Mouse (Mus musculus): Measurements from ENCODE around the gene Irs1. TPM values are rescaled to one million over a fixed set of nuclear protein-coding genes. Genes with fewer than 3 reads are reported as not detected.

Gene Irs1
- total and polyA plus RNA-seq, 2 experiments: 7.6 to 8.2 TPM

DNA sequence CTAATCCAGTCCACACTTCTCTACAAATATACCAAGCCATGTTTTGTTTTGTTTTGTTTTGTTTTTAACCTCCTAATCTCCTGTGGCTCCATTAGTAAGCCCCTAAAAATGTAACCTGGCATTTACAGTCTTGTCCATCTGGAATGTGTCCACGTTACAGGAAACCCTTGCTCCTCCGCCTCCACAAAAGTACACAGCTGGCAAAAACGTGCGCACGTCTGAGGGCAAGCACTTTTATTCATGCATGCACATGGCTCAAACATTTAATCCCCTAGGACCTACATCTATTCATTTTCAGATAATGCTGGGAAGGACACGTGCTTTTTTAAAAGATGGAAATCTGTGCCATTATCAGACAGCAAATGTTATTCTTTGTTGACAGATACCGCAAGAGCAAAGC is 32.9 kb downstream of the Irs1 start:
- 18% methylated on average over 7 of the region's 7 CpGs for WGBS

DNA sequence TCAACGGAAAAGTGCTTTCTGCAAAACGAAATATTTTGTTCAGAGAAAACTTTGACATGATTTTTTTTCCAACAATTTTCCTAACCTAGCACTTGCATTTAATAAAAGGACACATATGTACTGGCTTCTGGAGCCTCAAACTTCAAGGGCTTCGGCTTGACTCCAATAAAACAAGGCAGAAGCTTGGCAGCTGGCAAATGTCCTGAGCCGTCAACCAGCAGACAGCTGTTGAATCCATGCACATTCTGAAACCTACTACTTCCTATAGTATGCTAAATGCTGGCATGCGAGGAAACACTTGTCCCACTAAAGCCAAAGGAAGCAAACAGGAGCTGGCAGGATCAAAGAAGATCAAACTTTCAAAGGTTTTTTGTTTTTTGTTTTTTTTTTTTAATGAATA is 33.8 kb downstream of the Irs1 start:
- DNase-seq (ENCODE audit: extremely low read depth, low read depth, low spot score): no peak
- H3K79me2 ChIP-seq (ENCODE audit: control insufficient read depth, insufficient read depth, low read length): peaks cover 16% of the 10 kb centered on the region; the same call in 1 of the 2 replicates
- H3K4me1 ChIP-seq (ENCODE audit: control insufficient read depth, insufficient read depth, low read length): peaks cover 3% of the 10 kb centered on the region; the same call in 1 of the 2 replicates
- H3K4me3 ChIP-seq (ENCODE audit: insufficient read depth, low read depth, low read length): no peak overlapping the region
- 63% methylated on average over 5 of the region's 5 CpGs for WGBS
- no peaks in the 10 kb centered on the region for H3K27me3 ChIP-seq (ENCODE audit: control insufficient read depth, insufficient read depth, low read length)
- H3K36me3 ChIP-seq (ENCODE audit: control insufficient read depth, insufficient read depth, low read length): 0 out of 2 replicates have a peak, but pooled peaks cover 3% of the 10 kb centered on the region
- TF ChIP-seq POLR2A (IDR thresholded peaks at IDR 0.05; ENCODE audit: extremely low read depth, insufficient read depth, low read length): no peak
- TF ChIP-seq CTCF (IDR thresholded peaks at IDR 0.05; ENCODE audit: low read depth, low read length): no peak
- no peak overlapping the region for H3K27ac ChIP-seq (replicated peaks; ENCODE audit: insufficient read depth, low read depth, low read length)
- H3K9ac ChIP-seq (ENCODE audit: low read depth, low read length): no peak overlapping the region

More for the DNA sequence above, 32.9 kb downstream of the Irs1 start:
- H3K9ac ChIP-seq (ENCODE audit: low read depth, low read length): no peak overlapping the region
- H3K4me1 ChIP-seq (ENCODE audit: control insufficient read depth, insufficient read depth, low read length): peaks cover 3% of the 10 kb centered on the region; the same call in 1 of the 2 replicates
- H3K27ac ChIP-seq (replicated peaks; ENCODE audit: insufficient read depth, low read depth, low read length): no peak overlapping the region
- peak; percentile 62 for DNase-seq (ENCODE audit: extremely low read depth, low read depth, low spot score)
- H3K36me3 ChIP-seq (ENCODE audit: control insufficient read depth, insufficient read depth, low read length): 0 out of 2 replicates have a peak, but pooled peaks cover 3% of the 10 kb centered on the region
- H3K4me3 ChIP-seq (ENCODE audit: insufficient read depth, low read depth, low read length): no peak overlapping the region
- TF ChIP-seq POLR2A (IDR thresholded peaks at IDR 0.05; ENCODE audit: extremely low read depth, insufficient read depth, low read length): no peak
- TF ChIP-seq CTCF (IDR thresholded peaks at IDR 0.05; ENCODE audit: low read depth, low read length): no peak
- H3K27me3 ChIP-seq (ENCODE audit: control insufficient read depth, insufficient read depth, low read length): no peaks in the 10 kb centered on the region
- peaks cover 17% of the 10 kb centered on the region; the same call in 1 of the 2 replicates for H3K79me2 ChIP-seq (ENCODE audit: control insufficient read depth, insufficient read depth, low read length)

DNA sequence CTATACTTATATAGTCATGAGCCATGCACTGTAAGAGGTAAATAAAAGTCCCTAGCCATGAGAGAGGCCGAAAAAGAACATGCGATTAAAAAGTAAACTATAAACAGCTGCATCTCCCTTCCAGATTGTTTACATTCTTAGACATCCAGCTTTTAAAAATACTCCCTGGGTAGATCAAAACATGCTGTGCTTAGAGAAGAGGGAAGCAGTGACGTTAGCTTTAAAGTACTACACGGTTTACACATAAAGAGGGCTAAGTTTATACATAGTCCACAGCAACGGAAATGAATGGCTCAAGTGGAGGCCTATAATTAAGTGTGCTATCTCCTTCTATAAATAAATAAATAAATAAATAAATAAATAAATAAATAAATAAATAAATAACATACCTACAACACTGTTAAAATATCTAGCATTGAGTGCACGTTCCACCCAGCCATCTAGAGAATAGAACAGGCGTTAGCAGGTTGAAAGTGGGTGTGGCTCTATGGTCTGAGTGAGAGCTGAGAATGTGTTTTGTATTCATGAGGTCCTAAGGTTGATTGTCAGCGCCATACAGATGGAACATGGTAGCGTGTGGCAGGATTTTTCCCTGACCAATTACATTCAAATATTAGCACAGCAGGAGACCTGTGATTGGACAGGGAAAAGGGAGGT is 37.3 kb downstream of the Irs1 start:
- no peak overlapping the region for H3K4me3 ChIP-seq (ENCODE audit: insufficient read depth, low read depth, low read length)
- peaks cover 16% of the 10 kb centered on the region; the same call in 1 of the 2 replicates for H3K79me2 ChIP-seq (ENCODE audit: control insufficient read depth, insufficient read depth, low read length)
- DNase-seq (ENCODE audit: extremely low read depth, low read depth, low spot score): no peak
- H3K4me1 ChIP-seq (ENCODE audit: control insufficient read depth, insufficient read depth, low read length): peaks cover 4% of the 10 kb centered on the region; the same call in 1 of the 2 replicates
- H3K27ac ChIP-seq (replicated peaks; ENCODE audit: insufficient read depth, low read depth, low read length): no peak overlapping the region
- WGBS: 88% methylated on average over 9 of the region's 9 CpGs
- H3K9ac ChIP-seq (ENCODE audit: low read depth, low read length): no peak overlapping the region
- no peaks in the 10 kb centered on the region for H3K27me3 ChIP-seq (ENCODE audit: control insufficient read depth, insufficient read depth, low read length)
- H3K36me3 ChIP-seq (ENCODE audit: control insufficient read depth, insufficient read depth, low read length): 0 out of 2 replicates have a peak, but pooled peaks cover 3% of the 10 kb centered on the region
- TF ChIP-seq POLR2A (IDR thresholded peaks at IDR 0.05; ENCODE audit: extremely low read depth, insufficient read depth, low read length) (no peak), CTCF (IDR thresholded peaks at IDR 0.05; ENCODE audit: low read depth, low read length) (no peak)

DNA sequence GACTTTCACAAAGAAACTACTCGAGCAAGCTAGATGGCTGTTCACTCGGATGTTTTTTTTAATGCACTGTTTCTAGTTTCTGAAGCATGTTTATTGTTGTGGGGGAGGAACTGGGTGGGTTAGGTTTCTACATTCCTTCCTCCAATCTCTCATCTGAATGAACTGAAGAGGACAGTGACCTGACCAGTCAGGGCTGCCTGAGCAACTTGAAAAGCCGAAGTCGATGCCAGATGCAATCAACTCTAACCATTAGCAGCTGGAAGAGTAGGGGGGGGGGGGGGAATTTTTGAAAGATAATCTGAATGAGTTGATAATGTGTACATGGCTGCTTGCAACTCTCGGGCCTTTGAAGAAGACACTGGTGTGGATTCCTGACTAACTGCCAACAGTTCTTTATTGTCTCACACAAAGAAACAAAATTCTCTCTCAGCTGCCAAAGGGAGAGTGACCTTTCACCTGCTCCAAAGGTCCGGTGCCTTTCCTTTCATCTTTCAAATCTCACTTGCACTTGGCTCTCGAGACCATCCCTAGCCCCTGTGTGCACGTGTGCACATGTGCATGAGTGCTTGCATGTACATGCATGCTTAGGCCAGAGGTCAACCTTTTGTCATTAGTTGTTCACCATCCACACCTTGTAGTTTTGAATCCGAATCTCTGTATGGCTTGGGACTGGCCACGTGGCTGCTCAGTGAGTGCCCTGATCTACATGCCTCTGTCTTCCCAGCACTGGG is 43.8 kb downstream of the Irs1 start:
- peak overlapping the region; percentile 58 for H3K27ac ChIP-seq (replicated peaks; ENCODE audit: insufficient read depth, low read depth, low read length)
- WGBS: 19% methylated on average over 10 of the region's 10 CpGs
- H3K9ac ChIP-seq (ENCODE audit: low read depth, low read length): no peak overlapping the region
- no peak overlapping the region for H3K4me3 ChIP-seq (ENCODE audit: insufficient read depth, low read depth, low read length)
- H3K36me3 ChIP-seq (ENCODE audit: control insufficient read depth, insufficient read depth, low read length): no peaks in the 10 kb centered on the region
- H3K4me1 ChIP-seq (ENCODE audit: control insufficient read depth, insufficient read depth, low read length): peaks cover 19% of the 10 kb centered on the region
- DNase-seq (ENCODE audit: extremely low read depth, low read depth, low spot score): peak; percentile 96
- no peaks in the 10 kb centered on the region for H3K27me3 ChIP-seq (ENCODE audit: control insufficient read depth, insufficient read depth, low read length)
- H3K79me2 ChIP-seq (ENCODE audit: control insufficient read depth, insufficient read depth, low read length): peaks cover 14% of the 10 kb centered on the region; the same call in 1 of the 2 replicates
- TF ChIP-seq CTCF (IDR thresholded peaks at IDR 0.05; ENCODE audit: low read depth, low read length): no peak
- no peak for TF ChIP-seq POLR2A (IDR thresholded peaks at IDR 0.05; ENCODE audit: extremely low read depth, insufficient read depth, low read length)

DNA sequence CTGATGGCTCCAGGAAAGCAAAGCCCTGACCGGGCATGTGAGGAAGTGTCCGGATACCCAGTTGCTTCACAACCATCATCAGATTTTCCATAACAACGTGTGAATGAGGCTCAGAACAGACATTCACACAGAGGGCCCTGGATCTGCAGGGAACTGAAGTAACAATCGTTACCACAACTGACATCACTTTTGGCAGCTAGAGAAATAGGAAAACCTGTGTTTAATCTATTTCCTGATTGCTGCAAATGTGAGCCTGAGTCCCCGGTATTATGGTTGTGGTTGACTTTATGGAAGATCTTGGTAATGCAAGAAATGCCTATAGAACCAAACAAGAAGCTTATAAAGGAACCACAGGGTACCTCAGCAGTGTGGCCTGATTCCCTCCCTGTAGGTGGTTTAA is 46.2 kb downstream of the Irs1 start:
- TF ChIP-seq CTCF (IDR thresholded peaks at IDR 0.05; ENCODE audit: low read depth, low read length) (no peak), POLR2A (IDR thresholded peaks at IDR 0.05; ENCODE audit: extremely low read depth, insufficient read depth, low read length) (no peak)
- WGBS: 63% methylated on average over 5 of the region's 5 CpGs

More for the DNA sequence above, 46.2 kb downstream of the Irs1 start:
- Histone ChIP-seq H3K79me2 (ENCODE audit: control insufficient read depth, insufficient read depth, low read length) (peaks cover 8% of the 10 kb centered on the region; the same call in 1 of the 2 replicates), H3K27ac (replicated peaks; ENCODE audit: insufficient read depth, low read depth, low read length) (no peak overlapping the region), H3K4me1 (ENCODE audit: control insufficient read depth, insufficient read depth, low read length) (peaks cover 20% of the 10 kb centered on the region), H3K9ac (ENCODE audit: low read depth, low read length) (no peak overlapping the region), H3K4me3 (ENCODE audit: insufficient read depth, low read depth, low read length) (no peak overlapping the region), H3K36me3 (ENCODE audit: control insufficient read depth, insufficient read depth, low read length) (no peaks in the 10 kb centered on the region), H3K27me3 (ENCODE audit: control insufficient read depth, insufficient read depth, low read length) (no peaks in the 10 kb centered on the region)
- DNase-seq (ENCODE audit: extremely low read depth, low read depth, low spot score): no peak
